Mouse (Mus musculus) left cerebral cortex, postnatal 14 days (tissue): ENCODE measurements around the gene Fbxo34. TPM values are rescaled to one million over a fixed set of nuclear protein-coding genes. Genes with fewer than 3 reads are reported as not detected.
"Not testable (repeated sequence)": the region's sequence is repeated elsewhere in the genome, so short reads cannot be mapped to it uniquely, and the experiment has no call there.

Experiments used
- DNase-seq, 2 experiments: peaks; one replicate each; pipeline ENCODE4 v3.0.0; 2021 to 2022; ENCODE audit warnings: low spot score in 2 of 2, mixed read lengths in 1 of 2
- intact Hi-C: fragments of 180-260 bp; cut with DNase I; formaldehyde crosslinking; loops from one replicate; pipeline ENCODE4 v1.15.1; 2025
- total RNA-seq, 2 experiments: library from RNA; stranded (reverse); gene quantifications; 2 replicates each; pipeline ENCODE4 v1.2.3; 2021

The Fbxo34 gene
- total RNA-seq, 2 experiments from 2014 or later = 88.7 to 90.9 TPM

- no peak for DNase-seq
- intact Hi-C loops = no loop called here
These were observed 92.1 kb downstream of the Fbxo34 start for GRCm38 (mm10) chr14:47542283-47542682.

- DNase-seq = no peak
- intact Hi-C loops = no loop called here
These were observed 94.1 kb downstream of the Fbxo34 start for GRCm38 (mm10) chr14:47544286-47544685.

- intact Hi-C loops = no loop called here
- DNase-seq = no peak
These were observed 94.7 kb downstream of the Fbxo34 start for GRCm38 (mm10) chr14:47544877-47545276.

GRCm38 (mm10) chr14:47551668-47552067 is 101.4 kb downstream of the Fbxo34 start:
- no peak for DNase-seq
- intact Hi-C loops = no loop called here

- intact Hi-C loops = no loop called here
- DNase-seq = no peak
These were observed 103.2 kb downstream of the Fbxo34 start for GRCm38 (mm10) chr14:47553380-47553779.

GRCm38 (mm10) chr14:47554236-47554635 is 104.0 kb downstream of the Fbxo34 start:
- DNase-seq = no peak
- intact Hi-C loops = no loop called here

GRCm38 (mm10) chr14:47555225-47555624 is 105.0 kb downstream of the Fbxo34 start:
- intact Hi-C loops = no loop called here
- no peak for DNase-seq

GRCm38 (mm10) chr14:47560714-47561113 is 110.5 kb downstream of the Fbxo34 start:
- no peak for DNase-seq
- intact Hi-C loops = no loop called here

GRCm38 (mm10) chr14:47562530-47562929 is 112.3 kb downstream of the Fbxo34 start:
- intact Hi-C loops = no loop called here
- no peak for DNase-seq

- DNase-seq = no peak
- intact Hi-C loops = no loop called here
These were observed 112.9 kb downstream of the Fbxo34 start for GRCm38 (mm10) chr14:47563106-47563505.

- peak; percentile 95 to 97 for DNase-seq
- intact Hi-C loops = no loop called here
These were observed 117.9 kb downstream of the Fbxo34 start for GRCm38 (mm10) chr14:47567962-47568652.

GRCm38 (mm10) chr14:47570549-47570948 is 120.3 kb downstream of the Fbxo34 start, which contains the start of gene Atg14:
Atg14 (minus strand) TSS chr14:47570649.
- DNase-seq, intact Hi-C loops: not testable (repeated sequence)

- intact Hi-C loops = no loop called here
- no peak for DNase-seq
These were observed 122.5 kb downstream of the Fbxo34 start for GRCm38 (mm10) chr14:47572707-47573106.

GRCm38 (mm10) chr14:47574721-47575120 is 124.5 kb downstream of the Fbxo34 start:
- intact Hi-C loops = no loop called here
- no peak for DNase-seq

GRCm38 (mm10) chr14:47576687-47577086 is 126.5 kb downstream of the Fbxo34 start:
- no peak for DNase-seq
- intact Hi-C loops = no loop called here

GRCm38 (mm10) chr14:47578086-47578485 is 127.9 kb downstream of the Fbxo34 start:
- peak in 1 of 2 experiments; percentile 16 for DNase-seq
- intact Hi-C loops = no loop called here

- DNase-seq = no peak
- intact Hi-C loops = loop anchor here (10.0 kb wide), 1 partner anchor 784 kb away; no protein-coding TSS in a partner anchor
These were observed 131.1 kb downstream of the Fbxo34 start for GRCm38 (mm10) chr14:47581280-47581679.

Other genes with a start within 250 kb of the Fbxo34 start
- 1 to 10 TPM; 4.9 to 7.4 TPM for gene Wdhd1, start 173.6 kb upstream of the Fbxo34 start, total RNA-seq
- 10 to 100 TPM; 10.1 to 10.5 TPM for gene Socs4, start 173.5 kb upstream of the Fbxo34 start, total RNA-seq
- gene Mapk1ip1l, start 152.2 kb upstream of the Fbxo34 start, total RNA-seq = 10 to 100 TPM; 62.3 to 72.8 TPM
- under 1 TPM; 0.34 to 0.75 TPM for gene Lgals3, start 82.7 kb upstream of the Fbxo34 start, total RNA-seq
- 1 to 10 TPM in 1 of 2 experiments, under 1 TPM in 1; 0.85 to 1.2 TPM for gene Dlgap5, start 32.0 kb upstream of the Fbxo34 start, total RNA-seq
- 10 to 100 TPM; 15.2 to 15.4 TPM for gene Atg14, start 120.2 kb downstream of the Fbxo34 start, total RNA-seq
- gene Ktn1, start 198.0 kb downstream of the Fbxo34 start, total RNA-seq = 10 to 100 TPM; 89.8 to 94.0 TPM